Mouse (Mus musculus): Measurements from ENCODE around the gene Celf5. TPM values are rescaled to one million over a fixed set of nuclear protein-coding genes. Genes with fewer than 3 reads are reported as not detected.

Celf5 gene
- polyA plus RNA-seq, 1 experiment from 2014 or later: 60.1 TPM

GRCm38 (mm10) chr10:81517227-81517626 is 34.7 kb upstream of the Celf5 start:
- Histone ChIP-seq H3K9me3 (ENCODE audit: control insufficient read depth, low read length) (no peaks in the 10 kb centered on the region), H3K4me2 (ENCODE audit: low read length) (no peak overlapping the region), H3K27ac (ENCODE audit: low read depth, low read length) (no peak overlapping the region), H3K9ac (ENCODE audit: low read depth, low read length) (no peak overlapping the region), H3K4me1 (ENCODE audit: control insufficient read depth, insufficient read depth, low read depth, low read length) (no peaks in the 10 kb centered on the region), H3K4me3 (ENCODE audit: low read length) (no peak overlapping the region), H3K36me3 (ENCODE audit: control insufficient read depth, insufficient read depth, low read length) (no peaks in the 10 kb centered on the region), H3K27me3 (replicated peaks; ENCODE audit: control insufficient read depth, insufficient read depth, low read length) (peaks cover 4% of the 10 kb centered on the region; the same call in 1 of the 2 replicates)
- 76% methylated on average over 8 of the region's 8 CpGs for WGBS
- no peak for ATAC-seq

GRCm38 (mm10) chr10:81513798-81514197 is 31.3 kb upstream of the Celf5 start:
- Histone ChIP-seq H3K4me2 (ENCODE audit: low read length) (no peak overlapping the region), H3K27me3 (replicated peaks; ENCODE audit: control insufficient read depth, insufficient read depth, low read length) (peaks cover 6% of the 10 kb centered on the region; the same call in 1 of the 2 replicates), H3K9me3 (ENCODE audit: control insufficient read depth, low read length) (no peaks in the 10 kb centered on the region), H3K36me3 (ENCODE audit: control insufficient read depth, insufficient read depth, low read length) (no peaks in the 10 kb centered on the region), H3K9ac (ENCODE audit: low read depth, low read length) (no peak overlapping the region), H3K4me3 (ENCODE audit: low read length) (no peak overlapping the region), H3K4me1 (ENCODE audit: control insufficient read depth, insufficient read depth, low read depth, low read length) (no peaks in the 10 kb centered on the region), H3K27ac (ENCODE audit: low read depth, low read length) (no peak overlapping the region)
- WGBS: 87% methylated on average over 5 of the region's 5 CpGs
- ATAC-seq: no peak

GRCm38 (mm10) chr10:81510246-81510810 is 27.8 kb upstream of the Celf5 start:
- Histone ChIP-seq H3K27me3 (replicated peaks; ENCODE audit: control insufficient read depth, insufficient read depth, low read length) (peaks cover 6% of the 10 kb centered on the region; the same call in 1 of the 2 replicates), H3K4me2 (ENCODE audit: low read length) (no peak overlapping the region), H3K9me3 (ENCODE audit: control insufficient read depth, low read length) (no peaks in the 10 kb centered on the region), H3K36me3 (ENCODE audit: control insufficient read depth, insufficient read depth, low read length) (no peaks in the 10 kb centered on the region), H3K9ac (ENCODE audit: low read depth, low read length) (no peak overlapping the region), H3K27ac (ENCODE audit: low read depth, low read length) (no peak overlapping the region), H3K4me1 (ENCODE audit: control insufficient read depth, insufficient read depth, low read depth, low read length) (no peaks in the 10 kb centered on the region), H3K4me3 (ENCODE audit: low read length) (no peak overlapping the region)
- ATAC-seq: no peak
- whole genome bisulfite sequencing: 85% methylated on average over 14 of the region's 14 CpGs

GRCm38 (mm10) chr10:81507691-81508489 is 25.4 kb upstream of the Celf5 start:
- WGBS: 79% methylated on average over 13 of the region's 13 CpGs
- Histone ChIP-seq H3K4me1 (ENCODE audit: control insufficient read depth, insufficient read depth, low read depth, low read length) (peaks cover 1% of the 10 kb centered on the region; the same call in 1 of the 2 replicates), H3K9me3 (ENCODE audit: control insufficient read depth, low read length) (no peaks in the 10 kb centered on the region), H3K4me3 (ENCODE audit: low read length) (no peak overlapping the region), H3K36me3 (ENCODE audit: control insufficient read depth, insufficient read depth, low read length) (no peaks in the 10 kb centered on the region), H3K27ac (ENCODE audit: low read depth, low read length) (no peak overlapping the region), H3K4me2 (ENCODE audit: low read length) (no peak overlapping the region), H3K9ac (ENCODE audit: low read depth, low read length) (no peak overlapping the region), H3K27me3 (replicated peaks; ENCODE audit: control insufficient read depth, insufficient read depth, low read length) (peaks cover 6% of the 10 kb centered on the region; the same call in 1 of the 2 replicates)
- no peak for ATAC-seq

- no peak overlapping the region for H3K27ac ChIP-seq (ENCODE audit: low read depth, low read length)
- no peak for ATAC-seq
- no peaks in the 10 kb centered on the region for H3K36me3 ChIP-seq (ENCODE audit: control insufficient read depth, insufficient read depth, low read length)
- H3K9ac ChIP-seq (ENCODE audit: low read depth, low read length): no peak overlapping the region
- no peak overlapping the region for H3K4me2 ChIP-seq (ENCODE audit: low read length)
- H3K27me3 ChIP-seq (replicated peaks; ENCODE audit: control insufficient read depth, insufficient read depth, low read length): peaks cover 4% of the 10 kb centered on the region; the same call in 1 of the 2 replicates
- H3K9me3 ChIP-seq (ENCODE audit: control insufficient read depth, low read length): no peaks in the 10 kb centered on the region
- H3K4me3 ChIP-seq (ENCODE audit: low read length): no peak overlapping the region
- H3K4me1 ChIP-seq (ENCODE audit: control insufficient read depth, insufficient read depth, low read depth, low read length): peaks cover 3% of the 10 kb centered on the region; the same call in 1 of the 2 replicates
- WGBS: 36% methylated on average over 6 of the region's 6 CpGs
Measured at GRCm38 (mm10) chr10:81507095-81507494, 24.6 kb upstream of the Celf5 start.

- Histone ChIP-seq H3K27ac (ENCODE audit: low read depth, low read length) (no peak overlapping the region), H3K4me2 (ENCODE audit: low read length) (no peak overlapping the region), H3K4me3 (ENCODE audit: low read length) (no peak overlapping the region), H3K9ac (ENCODE audit: low read depth, low read length) (no peak overlapping the region), H3K9me3 (ENCODE audit: control insufficient read depth, low read length) (no peaks in the 10 kb centered on the region), H3K36me3 (ENCODE audit: control insufficient read depth, insufficient read depth, low read length) (no peaks in the 10 kb centered on the region), H3K4me1 (ENCODE audit: control insufficient read depth, insufficient read depth, low read depth, low read length) (peaks cover 3% of the 10 kb centered on the region; the same call in 1 of the 2 replicates), H3K27me3 (replicated peaks; ENCODE audit: control insufficient read depth, insufficient read depth, low read length) (no peaks in the 10 kb centered on the region)
- ATAC-seq: no peak
- 82% methylated on average over 15 of the region's 15 CpGs for WGBS
Measured at GRCm38 (mm10) chr10:81505016-81505664, 22.6 kb upstream of the Celf5 start.

- Histone ChIP-seq H3K4me2 (ENCODE audit: low read length) (peak overlapping the region; percentile 87), H3K36me3 (ENCODE audit: control insufficient read depth, insufficient read depth, low read length) (no peaks in the 10 kb centered on the region), H3K9me3 (ENCODE audit: control insufficient read depth, low read length) (no peaks in the 10 kb centered on the region), H3K4me1 (ENCODE audit: control insufficient read depth, insufficient read depth, low read depth, low read length) (peaks cover 3% of the 10 kb centered on the region; the same call in 1 of the 2 replicates), H3K27me3 (replicated peaks; ENCODE audit: control insufficient read depth, insufficient read depth, low read length) (no peaks in the 10 kb centered on the region), H3K27ac (ENCODE audit: low read depth, low read length) (no peak overlapping the region), H3K9ac (ENCODE audit: low read depth, low read length) (peak overlapping the region; percentile 66), H3K4me3 (ENCODE audit: low read length) (peak overlapping the region; percentile 47)
- 12% methylated on average over 30 of the region's 36 CpGs for WGBS
- peak; percentile 47 for ATAC-seq
Measured at GRCm38 (mm10) chr10:81502658-81503057, 20.1 kb upstream of the Celf5 start.

- ATAC-seq: no peak
- Histone ChIP-seq H3K4me2 (ENCODE audit: low read length) (no peak overlapping the region), H3K9me3 (ENCODE audit: control insufficient read depth, low read length) (no peaks in the 10 kb centered on the region), H3K27me3 (replicated peaks; ENCODE audit: control insufficient read depth, insufficient read depth, low read length) (no peaks in the 10 kb centered on the region), H3K4me1 (ENCODE audit: control insufficient read depth, insufficient read depth, low read depth, low read length) (peaks cover 10% of the 10 kb centered on the region), H3K36me3 (ENCODE audit: control insufficient read depth, insufficient read depth, low read length) (no peaks in the 10 kb centered on the region), H3K9ac (ENCODE audit: low read depth, low read length) (no peak overlapping the region), H3K27ac (ENCODE audit: low read depth, low read length) (no peak overlapping the region), H3K4me3 (ENCODE audit: low read length) (no peak overlapping the region)
- WGBS: 82% methylated on average over 5 of the region's 5 CpGs
Measured at GRCm38 (mm10) chr10:81501863-81502262, 19.4 kb upstream of the Celf5 start.

- peaks cover 17% of the 10 kb centered on the region for H3K4me1 ChIP-seq (ENCODE audit: control insufficient read depth, insufficient read depth, low read depth, low read length)
- H3K9ac ChIP-seq (ENCODE audit: low read depth, low read length): no peak within 1 kb of the TSS
- no peak for ATAC-seq
- WGBS: 98% methylated on average over 3 of the region's 3 CpGs
- H3K4me3 ChIP-seq (ENCODE audit: low read length): no peak within 1 kb of the TSS
- no peak within 1 kb of the TSS for H3K27ac ChIP-seq (ENCODE audit: low read depth, low read length)
- no peaks in the 10 kb centered on the region for H3K36me3 ChIP-seq (ENCODE audit: control insufficient read depth, insufficient read depth, low read length)
- no peak within 1 kb of the TSS for H3K4me2 ChIP-seq (ENCODE audit: low read length)
- no peaks in the 10 kb centered on the region for H3K27me3 ChIP-seq (replicated peaks; ENCODE audit: control insufficient read depth, insufficient read depth, low read length)
- no peaks in the 10 kb centered on the region for H3K9me3 ChIP-seq (ENCODE audit: control insufficient read depth, low read length)
Measured at GRCm38 (mm10) chr10:81500032-81500431, 17.5 kb upstream of the Celf5 start, which contains the start of gene S1pr4. Gene S1pr4, minus strand, starts transcription at chr10:81500132.
